Mouse (Mus musculus): ENCODE measurements around the gene Slc1a4.

Slc1a4 gene

DNA sequence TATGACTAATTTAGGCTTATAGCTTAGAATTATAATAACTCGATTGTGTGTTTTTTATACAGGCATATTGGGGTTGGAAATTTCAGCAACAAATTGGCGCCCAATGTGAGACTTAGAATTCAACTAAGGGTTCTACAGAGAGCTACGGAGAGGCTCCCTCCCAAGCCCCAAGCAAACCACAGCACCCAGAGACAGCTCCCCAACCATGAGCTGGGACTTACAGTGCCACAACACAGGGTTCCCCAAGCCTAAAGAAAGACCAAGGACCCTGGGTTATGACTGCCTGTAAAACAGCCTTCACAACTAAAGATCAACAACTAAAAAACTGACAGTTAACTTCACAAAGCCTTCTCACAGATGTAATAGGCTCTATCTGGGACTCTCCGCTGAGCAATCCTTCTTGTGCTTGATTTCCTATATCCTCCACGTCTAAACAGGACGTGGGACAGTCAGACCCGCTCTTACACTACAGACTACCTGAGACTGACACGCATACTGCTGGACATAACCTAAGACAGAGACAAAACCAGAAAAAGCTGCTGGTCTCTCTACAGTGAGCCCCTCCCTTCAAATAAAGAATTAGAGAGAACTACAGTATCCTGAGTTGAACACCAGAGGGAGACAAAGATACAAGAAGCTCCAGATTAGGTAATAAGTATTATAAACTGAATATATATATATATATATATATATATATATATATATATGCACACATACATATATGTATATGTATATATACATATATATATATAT, 69.7 kb downstream of the Slc1a4 start:
- no peak for DNase-seq (ENCODE audit: extremely low read depth, insufficient read length, low spot score)

DNA sequence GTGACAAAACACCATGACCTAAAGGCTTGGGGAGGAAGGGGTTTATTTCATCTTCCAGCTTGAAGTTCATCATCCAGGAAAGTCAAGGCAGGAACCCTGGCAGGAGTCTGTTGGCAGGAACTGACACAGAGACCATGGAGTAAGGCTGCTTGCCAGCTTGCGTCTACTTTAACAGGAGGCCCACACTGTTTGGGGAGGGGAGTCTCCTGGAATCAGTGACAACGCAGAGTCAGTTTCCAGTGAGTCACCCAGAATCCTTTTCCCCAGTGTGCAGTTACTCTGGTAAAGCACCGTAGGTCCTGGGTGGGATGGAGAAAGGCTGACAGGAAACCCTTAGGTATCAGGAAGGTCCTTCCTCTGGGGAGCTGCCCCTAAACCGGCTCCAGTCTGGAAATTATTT, 77.7 kb downstream of the Slc1a4 start:
- DNase-seq (ENCODE audit: extremely low read depth, insufficient read length, low spot score), result no peak

DNA sequence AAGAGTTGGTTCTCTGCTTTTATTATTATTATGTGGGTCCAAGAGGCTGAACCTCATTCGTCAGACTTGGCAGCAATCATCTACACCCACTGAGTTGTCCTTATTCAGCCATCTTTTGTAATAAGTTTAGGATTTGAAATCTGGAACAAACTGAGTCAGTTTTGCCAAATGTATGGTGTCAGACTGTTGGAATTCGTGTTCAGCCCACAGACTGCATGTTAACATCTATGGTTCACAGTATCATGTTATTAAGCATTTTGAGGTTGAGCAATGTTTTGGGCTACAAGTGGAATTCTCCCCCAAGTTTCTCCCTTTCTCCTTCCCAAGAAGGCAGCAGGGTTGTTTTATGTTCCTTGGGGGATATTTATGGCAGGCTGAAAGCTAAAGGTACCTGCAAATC, 79.4 kb downstream of the Slc1a4 start:
- peak; percentile 22 for DNase-seq (ENCODE audit: extremely low read depth, insufficient read length, low spot score)
